Mouse (Mus musculus): ENCODE measurements around the gene Gm12355.

GRCm38 (mm10) chr11:98584146-98584545 lies 41.3 kb downstream of the Gm12355 start:
- TF ChIP-seq CTCF (IDR thresholded peaks at IDR 0.05; ENCODE audit: insufficient read depth, low read length) (no peak), POLR2A (IDR thresholded peaks at IDR 0.05; ENCODE audit: borderline replicate concordance, extremely low read depth, low read depth, low read length) (no peak)

Data from lung, adult 2 months (tissue).